Mouse (Mus musculus) heart, adult 2 months (tissue): Measurements from ENCODE around the gene Zcchc9.

Experiments
- CTCF ChIP-seq: fragments of 200-600 bp; IDR thresholded peaks from 2 replicates; pipeline ENCODE4 v1.8.1; 2022; ENCODE audit warnings: antibody characterized with exemption, mild to moderate bottlenecking, moderate library complexity
- EP300 ChIP-seq: fragments of 200-500 bp; IDR thresholded peaks from 2 replicates; pipeline ENCODE4 v1.6.1; 2011; ENCODE audit warnings: low read depth, low read length, control low read depth; ENCODE audit not compliant: insufficient read depth
- POLR2A ChIP-seq: fragments of 200-500 bp; IDR thresholded peaks from 2 replicates; pipeline ENCODE4 v1.6.1; 2011; ENCODE audit warnings: mild to moderate bottlenecking, low read depth, low read length, control low read depth; ENCODE audit not compliant: insufficient read depth

- TF ChIP-seq CTCF (no peak), EP300 (no peak), POLR2A (no peak)
Measured at GRCm38 (mm10) chr13:91824845-91825550, 17.5 kb upstream of the Zcchc9 start.
